Mouse (Mus musculus) lung, embryonic 15.5 days (tissue): ENCODE results near the gene Hnrnpf. TPM values are rescaled to one million over a fixed set of nuclear protein-coding genes. Genes with fewer than 3 reads are reported as not detected.

Experiments
- ATAC-seq: fragments of 200-750 bp; cut with Nextera tagmentation; 2 replicates; pipeline ENCODE4 v1.8.0; 2017; ENCODE audit warnings: moderate number of reproducible peaks, borderline replicate concordance; ENCODE audit not compliant: low FRiP score, low TSS enrichment; ENCODE audit errors: extremely low read depth
- H3K27ac ChIP-seq: fragments of 300-500 bp; sonication (generic); 2 replicates; pipeline ENCODE4 v1.5.1; 2015; ENCODE audit warnings: moderate library complexity, mild to moderate bottlenecking, inconsistent platforms
- H3K27me3 ChIP-seq: fragments of 300-500 bp; sonication (generic); 2 replicates; pipeline ENCODE4 v1.6.1; 2015; ENCODE audit warnings: inconsistent platforms
- H3K36me3 ChIP-seq: fragments of 300-500 bp; sonication (generic); 2 replicates; pipeline ENCODE4 v1.6.1; 2015; ENCODE audit warnings: inconsistent platforms
- H3K4me1 ChIP-seq: fragments of 300-500 bp; sonication (generic); 2 replicates; pipeline ENCODE4 v1.6.1; 2015; ENCODE audit warnings: inconsistent platforms
- H3K4me2 ChIP-seq: fragments of 300-500 bp; sonication (generic); 2 replicates; pipeline ENCODE4 v1.6.1; 2015; ENCODE audit warnings: inconsistent platforms, mild to moderate bottlenecking, moderate library complexity
- H3K4me3 ChIP-seq: fragments of 300-500 bp; sonication (generic); 2 replicates; pipeline ENCODE4 v1.5.1; 2015; ENCODE audit warnings: mild to moderate bottlenecking, inconsistent platforms
- H3K9ac ChIP-seq: fragments of 300-500 bp; sonication (generic); 2 replicates; pipeline ENCODE4 v1.6.1; 2015; ENCODE audit warnings: inconsistent platforms
- H3K9me3 ChIP-seq: fragments of 300-500 bp; sonication (generic); 2 replicates; pipeline ENCODE4 v1.6.1; 2016; ENCODE audit warnings: inconsistent platforms
- WGBS: fragments of 180-500 bp; shearing (Covaris S2); methylation state at CpG from one replicate; pipeline ENCODE4 v1.1.7; 2015; 5-methylcytosine and 5-hydroxymethylcytosine counted together
- polyA plus RNA-seq: library from polyadenylated mRNA; unstranded; fragments of >200 nt; fragmentation: Nextera tagmentation; extraction: Ambion mirVana; gene quantifications from 2 replicates; pipeline ENCODE4 v1.2.1, GENCODE M21; 2015

Hnrnpf gene
- polyA plus RNA-seq, 1 experiment from 2014 or later = 788 TPM

- Histone ChIP-seq H3K27me3 (no peaks in the 10 kb centered on the region), H3K4me3 (no peak overlapping the region), H3K9ac (no peak overlapping the region), H3K27ac (no peak overlapping the region), H3K9me3 (no peaks in the 10 kb centered on the region), H3K4me1 (peaks cover 5% of the 10 kb centered on the region; the same call in 1 of the 2 replicates), H3K36me3 (peaks cover 24% of the 10 kb centered on the region), H3K4me2 (no peak overlapping the region)
- ATAC-seq = no peak
- WGBS = 45% methylated on average over 11 of the region's 11 CpGs
Observed at GRCm38 (mm10) chr6:117932325-117933051, 32.4 kb downstream of the Hnrnpf start.

- Histone ChIP-seq H3K4me1 (peaks cover 5% of the 10 kb centered on the region; the same call in 1 of the 2 replicates), H3K27me3 (no peaks in the 10 kb centered on the region), H3K36me3 (peaks cover 8% of the 10 kb centered on the region), H3K4me2 (no peak overlapping the region), H3K4me3 (no peak overlapping the region), H3K9ac (no peak overlapping the region), H3K27ac (no peak overlapping the region), H3K9me3 (no peaks in the 10 kb centered on the region)
- no peak for ATAC-seq
- 87% methylated on average over 6 of the region's 6 CpGs for WGBS
Observed at GRCm38 (mm10) chr6:117934301-117934700, 34.2 kb downstream of the Hnrnpf start.

GRCm38 (mm10) chr6:117935681-117936612 is 35.8 kb downstream of the Hnrnpf start:
- H3K27ac ChIP-seq = no peak overlapping the region
- no peak overlapping the region for H3K4me2 ChIP-seq
- no peak for ATAC-seq
- 82% methylated on average over 14 of the region's 14 CpGs for WGBS
- no peaks in the 10 kb centered on the region for H3K27me3 ChIP-seq
- H3K4me1 ChIP-seq = peaks cover 5% of the 10 kb centered on the region; the same call in 1 of the 2 replicates
- H3K9me3 ChIP-seq = no peaks in the 10 kb centered on the region
- no peak overlapping the region for H3K9ac ChIP-seq
- H3K4me3 ChIP-seq = no peak overlapping the region
- H3K36me3 ChIP-seq = no peaks in the 10 kb centered on the region

- no peaks in the 10 kb centered on the region for H3K27me3 ChIP-seq
- H3K27ac ChIP-seq = 0 out of 2 replicates have a peak within 1 kb of the TSS, but pooled peaks have one; percentile 10
- no peak within 1 kb of the TSS for H3K9ac ChIP-seq
- H3K4me3 ChIP-seq = no peak within 1 kb of the TSS
- peak; percentile 68; the same call in 1 of the 2 replicates for ATAC-seq
- no peaks in the 10 kb centered on the region for H3K9me3 ChIP-seq
- no peaks in the 10 kb centered on the region for H3K36me3 ChIP-seq
- H3K4me2 ChIP-seq = no peak within 1 kb of the TSS
- 52% methylated on average over 10 of the region's 10 CpGs for WGBS
- H3K4me1 ChIP-seq = peaks cover 5% of the 10 kb centered on the region; the same call in 1 of the 2 replicates
Observed at GRCm38 (mm10) chr6:117937222-117937932, 37.3 kb downstream of the Hnrnpf start, which contains the start of gene Fxyd4. Fxyd4 (minus strand) TSS chr6:117937692.

- Histone ChIP-seq H3K9ac (no peak overlapping the region), H3K27me3 (no peaks in the 10 kb centered on the region), H3K4me1 (peaks cover 5% of the 10 kb centered on the region; the same call in 1 of the 2 replicates), H3K36me3 (no peaks in the 10 kb centered on the region), H3K4me3 (no peak overlapping the region), H3K4me2 (no peak overlapping the region), H3K9me3 (no peaks in the 10 kb centered on the region), H3K27ac (no peak overlapping the region)
- ATAC-seq = no peak
- 86% methylated on average over 10 of the region's 10 CpGs for WGBS
Observed at GRCm38 (mm10) chr6:117938951-117939350, 38.8 kb downstream of the Hnrnpf start.

GRCm38 (mm10) chr6:117942769-117943168 is 42.6 kb downstream of the Hnrnpf start:
- H3K4me1 ChIP-seq = no peaks in the 10 kb centered on the region
- no peak overlapping the region for H3K4me2 ChIP-seq
- no peak for ATAC-seq
- no peaks in the 10 kb centered on the region for H3K27me3 ChIP-seq
- H3K27ac ChIP-seq = no peak overlapping the region
- no peak overlapping the region for H3K4me3 ChIP-seq
- 68% methylated on average over 10 of the region's 10 CpGs for WGBS
- no peaks in the 10 kb centered on the region for H3K36me3 ChIP-seq
- H3K9ac ChIP-seq = no peak overlapping the region
- no peaks in the 10 kb centered on the region for H3K9me3 ChIP-seq

GRCm38 (mm10) chr6:117943899-117944298 is 43.8 kb downstream of the Hnrnpf start:
- Histone ChIP-seq H3K4me2 (no peak overlapping the region), H3K36me3 (no peaks in the 10 kb centered on the region), H3K9me3 (no peaks in the 10 kb centered on the region), H3K27me3 (no peaks in the 10 kb centered on the region), H3K9ac (no peak overlapping the region), H3K4me1 (no peaks in the 10 kb centered on the region), H3K27ac (no peak overlapping the region), H3K4me3 (no peak overlapping the region)
- 67% methylated on average over 2 of the region's 2 CpGs for WGBS
- ATAC-seq = no peak

GRCm38 (mm10) chr6:117952330-117952729 is 52.2 kb downstream of the Hnrnpf start:
- Histone ChIP-seq H3K27me3 (no peaks in the 10 kb centered on the region), H3K4me3 (no peak overlapping the region), H3K9ac (no peak overlapping the region), H3K4me2 (no peak overlapping the region), H3K36me3 (no peaks in the 10 kb centered on the region), H3K9me3 (no peaks in the 10 kb centered on the region), H3K4me1 (0 out of 2 replicates have a peak, but pooled peaks cover 3% of the 10 kb centered on the region), H3K27ac (no peak overlapping the region)
- ATAC-seq = no peak
- WGBS = 86% methylated on average over 4 of the region's 4 CpGs

- 62% methylated on average over 6 of the region's 6 CpGs for WGBS
- H3K27ac ChIP-seq = no peak overlapping the region
Observed at GRCm38 (mm10) chr6:117956161-117956560, 56.0 kb downstream of the Hnrnpf start.

GRCm38 (mm10) chr6:117956851-117957501 is 56.9 kb downstream of the Hnrnpf start:
- Histone ChIP-seq H3K9ac (no peak overlapping the region), H3K4me2 (no peak overlapping the region), H3K27me3 (no peaks in the 10 kb centered on the region), H3K36me3 (no peaks in the 10 kb centered on the region), H3K4me3 (no peak overlapping the region), H3K9me3 (no peaks in the 10 kb centered on the region), H3K4me1 (0 out of 2 replicates have a peak, but pooled peaks cover 3% of the 10 kb centered on the region), H3K27ac (no peak overlapping the region)
- 24% methylated on average over 14 of the region's 14 CpGs for WGBS
- no peak for ATAC-seq

More at GRCm38 (mm10) chr6:117956161-117956560, 56.0 kb downstream of the Hnrnpf start:
- Histone ChIP-seq H3K9me3 (no peaks in the 10 kb centered on the region), H3K4me3 (no peak overlapping the region), H3K9ac (no peak overlapping the region), H3K36me3 (no peaks in the 10 kb centered on the region), H3K27me3 (no peaks in the 10 kb centered on the region), H3K4me1 (0 out of 2 replicates have a peak, but pooled peaks cover 3% of the 10 kb centered on the region), H3K4me2 (no peak overlapping the region)
- no peak for ATAC-seq

- no peak overlapping the region for H3K27ac ChIP-seq
- no peak overlapping the region for H3K4me2 ChIP-seq
- H3K9ac ChIP-seq = no peak overlapping the region
- H3K4me3 ChIP-seq = no peak overlapping the region
- no peaks in the 10 kb centered on the region for H3K4me1 ChIP-seq
- no peak for ATAC-seq
- no peaks in the 10 kb centered on the region for H3K36me3 ChIP-seq
- H3K27me3 ChIP-seq = no peaks in the 10 kb centered on the region
- WGBS = 77% methylated on average over 3 of the region's 3 CpGs
- no peaks in the 10 kb centered on the region for H3K9me3 ChIP-seq
Observed at GRCm38 (mm10) chr6:117963201-117963600, 63.1 kb downstream of the Hnrnpf start.
